ENCODE assay signal across 12 mouse cellular contexts in genomic region chr8:76328540-76328939, GRCm38 (mm10).
"Had no signal": no experiment of that assay in that cellular context is flagged by ENCODE, and none has a peak within 500 bp of the region (broad histone marks: within the 10 kb centered on the region; RNA-seq: fewer than 3 reads in every experiment).

No protein-coding gene starts in this region.

- H3K4me3 ChIP-seq: intestine, embryonic 15.5 days; kidney, embryonic 15.5 days; limb, embryonic 10.5 days; liver, embryonic 13.5 days; lung, embryonic 15.5 days; midbrain, embryonic 12.5 days had no signal

- H3K27me3 ChIP-seq: intestine, embryonic 15.5 days; kidney, embryonic 15.5 days; liver, embryonic 13.5 days; lung, embryonic 15.5 days; midbrain, embryonic 12.5 days had no signal

- DNase-seq: kidney, postnatal 25 days; layer of hippocampus, adult 9-11 months; liver, embryonic 13.5 days; liver, postnatal 0 days; right cerebral cortex, adult 18-20 months; right cerebral cortex, postnatal 25 days; thymus, postnatal 4 days had no signal

- ATAC-seq: intestine, embryonic 15.5 days; liver, postnatal 0 days had no signal

- H3K9me3 ChIP-seq: intestine, embryonic 15.5 days; kidney, embryonic 15.5 days; limb, embryonic 10.5 days; liver, embryonic 13.5 days; lung, embryonic 15.5 days; midbrain, embryonic 12.5 days had no signal

- H3K27ac ChIP-seq: intestine, embryonic 15.5 days; kidney, embryonic 15.5 days; limb, embryonic 10.5 days; liver, embryonic 13.5 days; lung, embryonic 15.5 days; midbrain, embryonic 12.5 days had no signal

- H3K9ac ChIP-seq: intestine, embryonic 15.5 days; kidney, embryonic 15.5 days; liver, embryonic 13.5 days; liver, postnatal 0 days; lung, embryonic 15.5 days; midbrain, embryonic 12.5 days had no signal

- H3K4me1 ChIP-seq: intestine, embryonic 15.5 days; kidney, embryonic 15.5 days; limb, embryonic 10.5 days; liver, embryonic 13.5 days; lung, embryonic 15.5 days; midbrain, embryonic 12.5 days had no signal

- H3K4me2 ChIP-seq: intestine, embryonic 15.5 days; kidney, embryonic 15.5 days; liver, embryonic 13.5 days; lung, embryonic 15.5 days; midbrain, embryonic 12.5 days had no signal

- H3K36me3 ChIP-seq: intestine, embryonic 15.5 days; kidney, embryonic 15.5 days; limb, embryonic 10.5 days; liver, embryonic 13.5 days; lung, embryonic 15.5 days; midbrain, embryonic 12.5 days had no signal
